Mouse (Mus musculus) lung, embryonic 15.5 days (tissue): ENCODE results near the gene Fosb. TPM values are rescaled to one million over a fixed set of nuclear protein-coding genes. Genes with fewer than 3 reads are reported as not detected.

ENCODE experiments used
- ATAC-seq: fragments of 200-750 bp; cut with Nextera tagmentation; 2 replicates; pipeline ENCODE4 v1.8.0; 2017; ENCODE audit warnings: moderate number of reproducible peaks, borderline replicate concordance; ENCODE audit not compliant: low FRiP score, low TSS enrichment; ENCODE audit errors: extremely low read depth
- H3K27ac ChIP-seq: fragments of 300-500 bp; sonication (generic); 2 replicates; pipeline ENCODE4 v1.5.1; 2015; ENCODE audit warnings: moderate library complexity, mild to moderate bottlenecking, inconsistent platforms
- H3K27me3 ChIP-seq: fragments of 300-500 bp; sonication (generic); 2 replicates; pipeline ENCODE4 v1.6.1; 2015; ENCODE audit warnings: inconsistent platforms
- H3K36me3 ChIP-seq: fragments of 300-500 bp; sonication (generic); 2 replicates; pipeline ENCODE4 v1.6.1; 2015; ENCODE audit warnings: inconsistent platforms
- H3K4me1 ChIP-seq: fragments of 300-500 bp; sonication (generic); 2 replicates; pipeline ENCODE4 v1.6.1; 2015; ENCODE audit warnings: inconsistent platforms
- H3K4me2 ChIP-seq: fragments of 300-500 bp; sonication (generic); 2 replicates; pipeline ENCODE4 v1.6.1; 2015; ENCODE audit warnings: inconsistent platforms, mild to moderate bottlenecking, moderate library complexity
- H3K4me3 ChIP-seq: fragments of 300-500 bp; sonication (generic); 2 replicates; pipeline ENCODE4 v1.5.1; 2015; ENCODE audit warnings: mild to moderate bottlenecking, inconsistent platforms
- H3K9ac ChIP-seq: fragments of 300-500 bp; sonication (generic); 2 replicates; pipeline ENCODE4 v1.6.1; 2015; ENCODE audit warnings: inconsistent platforms
- H3K9me3 ChIP-seq: fragments of 300-500 bp; sonication (generic); 2 replicates; pipeline ENCODE4 v1.6.1; 2016; ENCODE audit warnings: inconsistent platforms
- WGBS: fragments of 180-500 bp; shearing (Covaris S2); methylation state at CpG from one replicate; pipeline ENCODE4 v1.1.7; 2015; 5-methylcytosine and 5-hydroxymethylcytosine counted together
- polyA plus RNA-seq: library from polyadenylated mRNA; unstranded; fragments of >200 nt; fragmentation: Nextera tagmentation; extraction: Ambion mirVana; gene quantifications from 2 replicates; pipeline ENCODE4 v1.2.1, GENCODE M21; 2015

Gene Fosb
- polyA plus RNA-seq, 1 experiment from 2014 or later = 0.26 TPM

DNA sequence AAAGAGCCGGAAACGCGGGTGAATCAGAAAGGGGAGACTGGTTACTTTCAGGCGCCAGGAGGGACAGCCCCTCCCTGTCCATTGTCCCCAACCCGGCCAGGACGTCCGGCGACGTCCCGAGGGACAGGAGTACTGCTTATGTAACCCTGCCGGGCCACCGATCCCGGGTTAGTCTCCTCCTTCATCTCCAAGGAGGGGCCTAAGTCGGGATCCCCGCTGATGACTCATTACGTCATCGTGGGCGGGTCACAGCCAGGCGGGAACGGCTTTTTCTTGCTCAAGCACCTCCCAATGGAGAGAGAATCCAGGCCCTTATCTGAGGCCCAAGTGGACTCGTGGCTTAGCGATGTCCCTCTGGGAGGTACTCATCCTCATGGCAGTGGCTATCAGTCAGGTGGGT is 17.3 kb upstream of the Fosb start:
- Histone ChIP-seq H3K27ac (peak overlapping the region; percentile 77), H3K4me1 (peaks cover 23% of the 10 kb centered on the region), H3K4me2 (peak overlapping the region; percentile 73), H3K27me3 (peaks cover 6% of the 10 kb centered on the region; the same call in 1 of the 2 replicates), H3K4me3 (peak overlapping the region; percentile 35), H3K36me3 (no peaks in the 10 kb centered on the region), H3K9me3 (no peaks in the 10 kb centered on the region), H3K9ac (peak overlapping the region; percentile 27)
- WGBS = 1% methylated on average over 22 of the region's 22 CpGs
- peak; percentile 81 for ATAC-seq

- peak; percentile 84 for ATAC-seq
- peak overlapping the region; percentile 27; the same call in 1 of the 2 replicates for H3K9ac ChIP-seq
- under 1% methylated on average over 20 of the region's 20 CpGs for WGBS
- peaks cover 7% of the 10 kb centered on the region; the same call in 1 of the 2 replicates for H3K27me3 ChIP-seq
- H3K4me3 ChIP-seq = peak overlapping the region; percentile 35
- H3K4me1 ChIP-seq = peaks cover 23% of the 10 kb centered on the region
- H3K27ac ChIP-seq = peak overlapping the region; percentile 77
- no peaks in the 10 kb centered on the region for H3K36me3 ChIP-seq
- peak overlapping the region; percentile 73 for H3K4me2 ChIP-seq
- H3K9me3 ChIP-seq = no peaks in the 10 kb centered on the region
These were observed 16.5 kb upstream of the Fosb start for GRCm38 (mm10) chr7:19326359-19326758.

- no peaks in the 10 kb centered on the region for H3K9me3 ChIP-seq
- peaks cover 7% of the 10 kb centered on the region; the same call in 1 of the 2 replicates for H3K27me3 ChIP-seq
- peaks cover 23% of the 10 kb centered on the region for H3K4me1 ChIP-seq
- ATAC-seq = no peak
- peak overlapping the region; percentile 73 for H3K4me2 ChIP-seq
- H3K4me3 ChIP-seq = no peak overlapping the region
- 66% methylated on average over 21 of the region's 21 CpGs for WGBS
- H3K27ac ChIP-seq = no peak overlapping the region
- H3K9ac ChIP-seq = 0 out of 2 replicates have a peak overlapping the region, but pooled peaks have one; percentile 27
- no peaks in the 10 kb centered on the region for H3K36me3 ChIP-seq
These were observed 15.7 kb upstream of the Fosb start for GRCm38 (mm10) chr7:19325262-19326199.

DNA sequence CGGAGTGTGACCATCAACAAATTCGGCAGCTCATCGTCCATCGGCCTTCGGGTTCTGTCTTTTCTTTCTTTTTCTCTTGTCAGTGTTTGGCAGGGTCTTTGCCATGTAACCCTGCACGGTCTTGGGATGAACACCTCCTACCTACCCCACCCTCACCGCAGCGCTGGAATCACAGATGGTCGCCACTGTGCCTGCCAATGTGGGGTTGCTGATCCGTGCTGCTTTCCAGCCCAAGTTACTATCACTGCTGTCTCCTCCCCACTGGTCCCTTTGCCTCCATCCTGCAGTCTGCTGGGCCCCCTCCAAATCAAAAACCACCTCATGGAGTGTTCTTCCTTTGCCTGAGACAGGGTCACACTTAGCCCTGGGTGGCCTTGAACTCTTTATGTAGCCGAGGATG is 14.4 kb upstream of the Fosb start:
- H3K36me3 ChIP-seq = no peaks in the 10 kb centered on the region
- H3K4me1 ChIP-seq = peaks cover 33% of the 10 kb centered on the region
- no peaks in the 10 kb centered on the region for H3K9me3 ChIP-seq
- 78% methylated on average over 11 of the region's 11 CpGs for WGBS
- no peak overlapping the region for H3K27ac ChIP-seq
- peaks cover 9% of the 10 kb centered on the region for H3K27me3 ChIP-seq
- ATAC-seq = no peak
- no peak overlapping the region for H3K4me2 ChIP-seq
- H3K9ac ChIP-seq = no peak overlapping the region
- H3K4me3 ChIP-seq = no peak overlapping the region

DNA sequence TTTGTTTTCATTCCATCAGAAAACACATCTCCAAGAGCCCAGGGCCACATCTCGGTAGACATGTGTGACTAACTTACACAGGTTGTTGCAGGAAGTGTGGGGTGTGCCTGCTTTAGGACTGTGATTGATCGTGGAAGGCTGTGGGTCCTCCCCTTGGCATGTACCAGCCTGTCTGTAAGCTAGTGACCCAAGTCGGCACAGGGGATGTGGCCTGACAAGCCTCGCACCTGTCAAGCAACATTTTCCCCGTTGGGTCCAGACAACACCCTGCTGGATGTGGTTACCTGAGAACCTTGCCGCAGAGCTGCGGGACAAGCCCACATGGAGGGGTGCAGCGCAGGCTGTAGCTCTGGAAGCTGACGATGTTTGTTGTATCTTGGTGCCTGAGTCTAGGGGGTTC is 12.6 kb upstream of the Fosb start:
- Histone ChIP-seq H3K4me3 (no peak overlapping the region), H3K9ac (no peak overlapping the region), H3K4me1 (peaks cover 29% of the 10 kb centered on the region), H3K27me3 (peaks cover 18% of the 10 kb centered on the region), H3K9me3 (no peaks in the 10 kb centered on the region), H3K27ac (no peak overlapping the region), H3K36me3 (no peaks in the 10 kb centered on the region), H3K4me2 (no peak overlapping the region)
- ATAC-seq = no peak
- WGBS = 29% methylated on average over 9 of the region's 9 CpGs

- Histone ChIP-seq H3K9ac (no peak overlapping the region), H3K36me3 (no peaks in the 10 kb centered on the region), H3K27ac (no peak overlapping the region), H3K4me2 (no peak overlapping the region), H3K27me3 (peaks cover 18% of the 10 kb centered on the region), H3K9me3 (no peaks in the 10 kb centered on the region), H3K4me3 (no peak overlapping the region), H3K4me1 (peaks cover 18% of the 10 kb centered on the region)
- no peak for ATAC-seq
- 46% methylated on average over 5 of the region's 5 CpGs for WGBS
These were observed 11.6 kb upstream of the Fosb start for GRCm38 (mm10) chr7:19321464-19321863.

DNA sequence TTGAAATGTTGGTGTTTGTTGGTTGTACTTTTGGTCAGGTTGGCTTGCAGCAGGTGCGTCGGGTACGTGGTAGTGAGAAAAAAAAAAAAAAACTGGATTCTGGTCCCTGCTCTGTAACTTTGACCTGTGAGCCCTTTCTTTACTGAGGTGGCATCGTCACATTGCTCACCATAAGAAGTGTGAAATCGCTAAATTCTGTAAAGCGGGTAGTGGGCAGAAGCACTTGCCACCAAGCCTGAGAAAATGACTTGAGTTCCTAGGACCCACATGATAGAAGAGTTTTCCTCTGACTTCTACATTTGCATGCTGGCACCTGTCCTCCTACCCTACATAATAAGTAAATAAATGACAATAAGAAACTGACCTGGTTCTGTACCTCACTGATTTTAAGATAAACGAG is 10.8 kb upstream of the Fosb start:
- peak overlapping the region; percentile 91; the same call in 1 of the 2 replicates for H3K4me2 ChIP-seq
- ATAC-seq = no peak
- peaks cover 18% of the 10 kb centered on the region for H3K27me3 ChIP-seq
- peaks cover 11% of the 10 kb centered on the region for H3K4me1 ChIP-seq
- no peaks in the 10 kb centered on the region for H3K9me3 ChIP-seq
- no peak overlapping the region; the same call in 1 of the 2 replicates for H3K4me3 ChIP-seq
- H3K36me3 ChIP-seq = no peaks in the 10 kb centered on the region
- 33% methylated on average over 7 of the region's 7 CpGs for WGBS
- no peak overlapping the region for H3K9ac ChIP-seq
- H3K27ac ChIP-seq = no peak overlapping the region

DNA sequence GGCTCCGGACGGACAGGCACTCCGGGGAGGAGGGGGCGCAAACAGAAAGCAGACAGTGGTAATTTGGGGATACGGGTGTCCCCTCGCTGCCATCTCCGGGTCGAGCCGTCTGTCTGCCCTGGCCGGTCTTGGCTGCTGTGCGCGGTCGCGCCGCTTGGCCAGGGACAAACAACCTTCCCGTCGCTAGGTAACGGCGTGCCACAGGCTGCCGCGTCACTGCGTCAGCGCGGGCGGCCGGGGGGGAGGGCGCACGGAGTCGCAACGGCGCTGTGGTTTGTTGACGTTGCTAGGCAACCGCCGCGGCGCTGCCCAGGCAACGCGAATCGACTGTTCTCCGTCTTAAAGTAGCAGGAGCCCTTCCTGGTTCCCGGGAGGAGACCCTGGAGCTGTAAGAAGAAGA is 10.1 kb upstream of the Fosb start:
- peaks cover 10% of the 10 kb centered on the region for H3K4me1 ChIP-seq

DNA sequence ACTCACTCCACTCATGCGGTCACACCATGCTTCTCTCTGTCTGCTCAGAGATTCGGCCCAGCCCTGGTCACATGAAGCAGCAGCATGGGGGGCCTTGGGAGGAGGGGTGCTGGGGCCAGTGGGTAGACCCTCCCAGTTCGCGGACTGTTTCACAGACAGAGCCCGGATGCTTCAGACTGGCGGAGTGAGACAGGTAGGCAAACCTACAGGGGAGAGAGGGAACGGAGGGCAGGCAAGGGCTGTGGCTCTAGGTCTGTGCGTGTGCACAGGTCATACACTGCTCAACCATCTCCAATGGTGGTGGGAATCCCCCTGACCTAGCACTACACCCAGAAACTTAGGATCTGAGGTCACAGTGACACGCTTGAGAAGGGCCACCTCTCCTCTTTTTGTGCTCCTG is 9.6 kb upstream of the Fosb start:
- peak; percentile 50 for ATAC-seq
- Histone ChIP-seq H3K27ac (no peak overlapping the region), H3K36me3 (no peaks in the 10 kb centered on the region), H3K4me1 (peaks cover 10% of the 10 kb centered on the region), H3K9me3 (no peaks in the 10 kb centered on the region), H3K9ac (peak overlapping the region; percentile 38), H3K4me2 (peak overlapping the region; percentile 91), H3K4me3 (peak overlapping the region; percentile 51), H3K27me3 (peaks cover 20% of the 10 kb centered on the region)
- 12% methylated on average over 9 of the region's 9 CpGs for WGBS

More for the DNA sequence above, 10.1 kb upstream of the Fosb start:
- peaks cover 18% of the 10 kb centered on the region for H3K27me3 ChIP-seq
- WGBS = under 1% methylated on average over 41 of the region's 41 CpGs
- H3K27ac ChIP-seq = 0 out of 2 replicates have a peak overlapping the region, but pooled peaks have one; percentile 8
- peak overlapping the region; percentile 51 for H3K4me3 ChIP-seq
- ATAC-seq = peak; percentile 93
- H3K36me3 ChIP-seq = no peaks in the 10 kb centered on the region
- H3K9me3 ChIP-seq = no peaks in the 10 kb centered on the region
- peak overlapping the region; percentile 91 for H3K4me2 ChIP-seq
- H3K9ac ChIP-seq = peak overlapping the region; percentile 38

GRCm38 (mm10) chr7:19318676-19319075 is 8.8 kb upstream of the Fosb start:
- 67% methylated on average over 7 of the region's 7 CpGs for WGBS
- Histone ChIP-seq H3K27me3 (peaks cover 24% of the 10 kb centered on the region), H3K4me2 (no peak overlapping the region), H3K36me3 (no peaks in the 10 kb centered on the region), H3K27ac (no peak overlapping the region), H3K9ac (no peak overlapping the region), H3K4me3 (no peak overlapping the region), H3K9me3 (no peaks in the 10 kb centered on the region), H3K4me1 (peaks cover 10% of the 10 kb centered on the region)
- ATAC-seq = no peak

- no peak for ATAC-seq
- Histone ChIP-seq H3K9me3 (no peaks in the 10 kb centered on the region), H3K4me3 (no peak overlapping the region)
These were observed 8.3 kb upstream of the Fosb start for GRCm38 (mm10) chr7:19318201-19318600.

More at GRCm38 (mm10) chr7:19318201-19318600, 8.3 kb upstream of the Fosb start:
- Histone ChIP-seq H3K9ac (no peak overlapping the region), H3K4me2 (no peak overlapping the region), H3K36me3 (no peaks in the 10 kb centered on the region), H3K27ac (no peak overlapping the region), H3K4me1 (peaks cover 10% of the 10 kb centered on the region), H3K27me3 (peaks cover 24% of the 10 kb centered on the region)
- 49% methylated on average over 2 of the region's 2 CpGs for WGBS
